Mouse (Mus musculus) kidney, embryonic 16.5 days (tissue): ENCODE results near the gene Zfp566. TPM values are rescaled to one million over a fixed set of nuclear protein-coding genes. Genes with fewer than 3 reads are reported as not detected.
"Not testable (repeated sequence)": the region's sequence is repeated elsewhere in the genome, so short reads cannot be mapped to it uniquely, and the experiment has no call there.

Source experiments
- ATAC-seq: fragments of 200-750 bp; cut with Nextera tagmentation; 2 replicates; pipeline ENCODE4 v1.8.0; 2017; ENCODE audit warnings: moderate TSS enrichment; ENCODE audit not compliant: low FRiP score, low TSS enrichment
- H3K27ac ChIP-seq: fragments of 300-500 bp; sonication (generic); 2 replicates; pipeline ENCODE4 v1.5.1; 2014; ENCODE audit warnings: low read length
- H3K27me3 ChIP-seq: fragments of 300-500 bp; sonication (generic); 2 replicates; pipeline ENCODE4 v1.6.1; 2014; ENCODE audit warnings: low read length, control low read depth, mixed read lengths; ENCODE audit not compliant: insufficient read depth
- H3K36me3 ChIP-seq: fragments of 300-500 bp; sonication (generic); 2 replicates; pipeline ENCODE4 v1.6.1; 2014; ENCODE audit warnings: low read length, control low read depth, mixed read lengths; ENCODE audit not compliant: insufficient read depth
- H3K4me1 ChIP-seq: fragments of 300-500 bp; sonication (generic); 2 replicates; pipeline ENCODE4 v1.6.1; 2014; ENCODE audit warnings: low read length, control low read depth, mixed read lengths; ENCODE audit not compliant: insufficient read depth
- H3K4me2 ChIP-seq: fragments of 300-500 bp; sonication (generic); replicated peaks from 2 replicates; pipeline ENCODE4 v1.6.1; 2014; ENCODE audit warnings: low read depth, low read length
- H3K4me3 ChIP-seq: fragments of 300-500 bp; sonication (generic); 2 replicates; pipeline ENCODE4 v1.5.1; 2014; ENCODE audit warnings: mild to moderate bottlenecking, low read length
- H3K9ac ChIP-seq: fragments of 300-500 bp; sonication (generic); replicated peaks from 2 replicates; pipeline ENCODE4 v1.6.1; 2014; ENCODE audit warnings: low read length
- H3K9me3 ChIP-seq: fragments of 300-500 bp; sonication (generic); 2 replicates; pipeline ENCODE4 v1.6.1; 2016; ENCODE audit warnings: low read length, control low read depth
- WGBS: fragments of 180-500 bp; shearing (Covaris S2); extraction: QIAGEN DNeasy Blood & Tissue Kit; methylation state at CpG from one replicate; pipeline ENCODE4 v1.1.7; 2014; 5-methylcytosine and 5-hydroxymethylcytosine counted together
- polyA plus RNA-seq: library from polyadenylated mRNA; unstranded; fragments of >200 nt; fragmentation: Nextera tagmentation; extraction: Ambion mirVana; gene quantifications from 2 replicates; pipeline ENCODE4 v1.2.1, GENCODE M21; 2015

Zfp566 gene
- polyA plus RNA-seq = 12.5 and 13.6 TPM in 2 replicates

GRCm38 (mm10) chr7:30090092-30090969 lies at the start of gene Zfp566, which contains the start of gene Gm26920:
Zfp566 (minus strand) TSS chr7:30090527.
Gm26920 (minus strand) TSS chr7:30090410.
- Histone ChIP-seq H3K4me3 (peak within 1 kb of the TSS; percentile 80), H3K4me1 (peaks cover 24% of the 10 kb centered on the region), H3K27ac (peak within 1 kb of the TSS; percentile 82), H3K27me3 (no peaks in the 10 kb centered on the region), H3K9ac (peak within 1 kb of the TSS; percentile 82), H3K36me3 (peaks cover 9% of the 10 kb centered on the region), H3K9me3 (no peaks in the 10 kb centered on the region), H3K4me2 (peak within 1 kb of the TSS; percentile 85)
- peak; percentile 91 for ATAC-seq
- WGBS = under 1% methylated on average over 40 of the region's 40 CpGs

- H3K9me3 ChIP-seq = peaks cover 4% of the 10 kb centered on the region; the same call in 1 of the 2 replicates
- 86% methylated on average over 10 of the region's 10 CpGs for WGBS
- no peak overlapping the region for H3K4me2 ChIP-seq
- no peak overlapping the region for H3K9ac ChIP-seq
- H3K4me3 ChIP-seq = no peak overlapping the region
- no peaks in the 10 kb centered on the region for H3K27me3 ChIP-seq
- no peaks in the 10 kb centered on the region for H3K4me1 ChIP-seq
- ATAC-seq = no peak
- peaks cover 44% of the 10 kb centered on the region for H3K36me3 ChIP-seq
- no peak overlapping the region for H3K27ac ChIP-seq
Observed at GRCm38 (mm10) chr7:30136826-30137225, 46.5 kb upstream of the Zfp566 start.

- Histone ChIP-seq H3K36me3 (peaks cover 49% of the 10 kb centered on the region), H3K27ac (no peak overlapping the region), H3K9ac (no peak overlapping the region), H3K27me3 (no peaks in the 10 kb centered on the region), H3K9me3 (peaks cover 4% of the 10 kb centered on the region; the same call in 1 of the 2 replicates), H3K4me3 (no peak overlapping the region), H3K4me1 (no peaks in the 10 kb centered on the region), H3K4me2 (no peak overlapping the region)
- 96% methylated on average over 4 of the region's 4 CpGs for WGBS
- no peak for ATAC-seq
Observed at GRCm38 (mm10) chr7:30132396-30132795, 42.1 kb upstream of the Zfp566 start.

- H3K4me2 ChIP-seq = no peak overlapping the region
- H3K9ac ChIP-seq = no peak overlapping the region
- no peaks in the 10 kb centered on the region for H3K27me3 ChIP-seq
- peaks cover 4% of the 10 kb centered on the region; the same call in 1 of the 2 replicates for H3K9me3 ChIP-seq
- H3K4me1 ChIP-seq = no peaks in the 10 kb centered on the region
- H3K4me3 ChIP-seq = no peak overlapping the region
- peaks cover 54% of the 10 kb centered on the region for H3K36me3 ChIP-seq
- 95% methylated on average over 8 of the region's 8 CpGs for WGBS
- no peak overlapping the region for H3K27ac ChIP-seq
- no peak for ATAC-seq
Observed at GRCm38 (mm10) chr7:30129900-30130299, 39.6 kb upstream of the Zfp566 start.

GRCm38 (mm10) chr7:30122188-30122530 lies 31.8 kb upstream of the Zfp566 start:
- H3K27me3 ChIP-seq = no peaks in the 10 kb centered on the region
- no peaks in the 10 kb centered on the region for H3K9me3 ChIP-seq
- no peak; the same call in 1 of the 2 replicates for ATAC-seq
- peak overlapping the region; percentile 62; the same call in 1 of the 2 replicates for H3K27ac ChIP-seq
- H3K36me3 ChIP-seq = peaks cover 9% of the 10 kb centered on the region; the same call in 1 of the 2 replicates
- peak overlapping the region; percentile 75 for H3K9ac ChIP-seq
- H3K4me2 ChIP-seq = peak overlapping the region; percentile 93
- H3K4me3 ChIP-seq = peak overlapping the region; percentile 71
- peaks cover 12% of the 10 kb centered on the region for H3K4me1 ChIP-seq
- 2% methylated on average over 15 of the region's 15 CpGs for WGBS

GRCm38 (mm10) chr7:30121308-30122187 lies 31.2 kb upstream of the Zfp566 start, which contains the start of gene Zfp382:
Zfp382 (plus strand) TSS chr7:30121942.
- under 1% methylated on average over 61 of the region's 61 CpGs for WGBS
- Histone ChIP-seq H3K9me3 (peaks cover under 1% of the 10 kb centered on the region), H3K27ac (peak within 1 kb of the TSS; percentile 63), H3K9ac (peak within 1 kb of the TSS; percentile 75), H3K4me3 (peak within 1 kb of the TSS; percentile 71), H3K36me3 (0 out of 2 replicates have a peak, but pooled peaks cover 4% of the 10 kb centered on the region), H3K4me1 (peaks cover 12% of the 10 kb centered on the region), H3K4me2 (peak within 1 kb of the TSS; percentile 93), H3K27me3 (no peaks in the 10 kb centered on the region)
- peak; percentile 97 for ATAC-seq

- WGBS = 93% methylated on average over 12 of the region's 12 CpGs
- H3K9ac ChIP-seq, ATAC-seq, H3K27me3 ChIP-seq, H3K27ac ChIP-seq, H3K4me3 ChIP-seq, H3K36me3 ChIP-seq, H3K4me2 ChIP-seq, H3K4me1 ChIP-seq: not testable (repeated sequence)
- peaks cover 17% of the 10 kb centered on the region for H3K9me3 ChIP-seq
Observed at GRCm38 (mm10) chr7:30117935-30118334, 27.6 kb upstream of the Zfp566 start.

- H3K4me1 ChIP-seq = 0 out of 2 replicates have a peak, but pooled peaks cover 1% of the 10 kb centered on the region
- 94% methylated on average over 5 of the region's 5 CpGs for WGBS
- no peak overlapping the region for H3K27ac ChIP-seq
- H3K9ac ChIP-seq = no peak overlapping the region
- no peaks in the 10 kb centered on the region for H3K27me3 ChIP-seq
- H3K36me3 ChIP-seq = 0 out of 2 replicates have a peak, but pooled peaks cover 2% of the 10 kb centered on the region
- no peak overlapping the region for H3K4me2 ChIP-seq
- no peak for ATAC-seq
- H3K4me3 ChIP-seq = no peak overlapping the region
- H3K9me3 ChIP-seq = peaks cover 17% of the 10 kb centered on the region
Observed at GRCm38 (mm10) chr7:30116076-30116475, 25.7 kb upstream of the Zfp566 start.

- no peak overlapping the region for H3K4me3 ChIP-seq
- no peaks in the 10 kb centered on the region for H3K27me3 ChIP-seq
- H3K36me3 ChIP-seq = peaks cover 64% of the 10 kb centered on the region
- ATAC-seq = no peak
- no peak overlapping the region for H3K27ac ChIP-seq
- 95% methylated on average over 13 of the region's 13 CpGs for WGBS
- no peak overlapping the region for H3K4me2 ChIP-seq
- no peak overlapping the region for H3K9ac ChIP-seq
- peaks cover 19% of the 10 kb centered on the region for H3K9me3 ChIP-seq
- peaks cover 9% of the 10 kb centered on the region for H3K4me1 ChIP-seq
Observed at GRCm38 (mm10) chr7:30099297-30099696, 9.0 kb upstream of the Zfp566 start.
